20 mouse cellular contexts compared by ENCODE assay signal in the genomic region with DNA sequence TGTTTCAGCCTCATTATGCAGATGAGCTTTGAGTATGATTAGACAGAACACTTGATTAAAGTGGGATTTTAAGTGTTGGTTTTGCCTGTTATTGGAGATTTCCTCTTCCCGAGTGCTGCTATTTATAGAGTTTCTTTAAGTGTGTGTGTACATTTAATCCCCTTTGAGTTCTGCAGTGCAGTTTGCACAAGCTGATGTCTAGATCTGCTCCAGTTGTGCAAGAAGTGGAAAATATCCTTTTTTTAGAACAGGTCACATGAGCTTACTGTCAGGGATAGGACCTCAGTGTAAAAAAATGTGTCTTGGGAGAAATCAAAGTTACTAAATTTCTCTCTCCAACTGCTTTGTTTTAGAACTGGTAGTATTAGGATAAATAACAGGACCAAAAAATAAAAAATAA. TPM values are rescaled to one million over a fixed set of nuclear protein-coding genes. Genes with fewer than 3 reads are reported as not detected.
DNase-seq lines count a peak whose midpoint lies in the region; ATAC-seq and TF ChIP-seq lines count a peak whose summit lies in the region.
"Had no signal": no experiment of that assay in that cellular context is flagged by ENCODE, and none has a peak within 500 bp of the region (broad histone marks: within the 10 kb centered on the region; RNA-seq: fewer than 3 reads in every experiment).

No protein-coding gene starts in this region.

- no peaks in the 10 kb centered on the region for H3K9me3 ChIP-seq in lung, embryonic 14.5 days (ENCODE audit: low read depth, low read length)
- peaks cover 2% of the 10 kb centered on the region for H3K9me3 ChIP-seq in CH12.LX (replicated peaks; ENCODE audit: low read length)
- H3K9me3 ChIP-seq: embryonic facial prominence, embryonic 12.5 days; heart, embryonic 15.5 days; liver, embryonic 12.5 days had no signal

- no peak for TF ChIP-seq CTCF in lung, embryonic 14.5 days (IDR thresholded peaks at IDR 0.05; ENCODE audit: low read depth)
- TF ChIP-seq CTCF in lung, adult 2 months (IDR thresholded peaks at IDR 0.05; ENCODE audit: insufficient read depth, low read length), result no peak
- no peak for TF ChIP-seq CTCF in CH12.LX (conservative IDR thresholded peaks at IDR 0.05 in 1 of 2, IDR thresholded peaks at IDR 0.05 in 1 of 2; ENCODE audit: low read depth in 2 of 2, low read length in 2 of 2)

- peak; percentile 87 for DNase-seq in heart, adult 11 months
- no peak for DNase-seq in heart, postnatal 25 days (ENCODE audit: low spot score)
- peak; percentile 31 for DNase-seq in lung, embryonic 14.5 days
- no peak for DNase-seq in lung, adult 2 months
- DNase-seq in CH12.LX (ENCODE audit: extremely low read depth), result no peak
- no peak for DNase-seq in embryo, embryonic 11 days
- DNase-seq: adrenal gland, adult 2 months; cerebellum, adult 8-10 months; kidney, adult 18-20 months; kidney, postnatal 36 days; layer of hippocampus, adult 9-11 months; midbrain, embryonic 14.5 days; right cerebral cortex, postnatal 14 days; thymus, postnatal 4 days had no signal

- no peaks in the 10 kb centered on the region for H3K4me1 ChIP-seq in lung, embryonic 14.5 days (ENCODE audit: insufficient read depth)
- peaks cover 4% of the 10 kb centered on the region for H3K4me1 ChIP-seq in lung, adult 2 months (ENCODE audit: control insufficient read depth, insufficient read depth, low read length)
- H3K4me1 ChIP-seq in CH12.LX (ENCODE audit: control insufficient read depth in 1 of 2, insufficient read depth in 2 of 2), result peaks cover 3 to 44% of the 10 kb centered on the region in 2 experiments; a peak in 3 of 4 replicates
- H3K4me1 ChIP-seq: embryonic facial prominence, embryonic 12.5 days; liver, embryonic 12.5 days had no signal

- in situ Hi-C loops in CH12.LX (cut with MboI; ENCODE audit: low pct_ligation_motif_present, low pct_unique_long_range_greater_than_20kb, low sequenced_read_pairs), result no loop called here

- dilution Hi-C loops in CH12.LX (cut with MboI; ENCODE audit: extremely low pct_ligation_motif_present, extremely low pct_unique_long_range_greater_than_20kb, low sequenced_read_pairs), result no loop called here

- TF ChIP-seq EP300 in CH12.LX (IDR thresholded peaks at IDR 0.05; ENCODE audit: low read length), result no peak

- no peak for ATAC-seq in lung, embryonic 14.5 days (ENCODE audit: insufficient read depth)
- ATAC-seq: forebrain, embryonic 14.5 days; liver, embryonic 12.5 days had no signal

- no peak for TF ChIP-seq RAD21 in CH12.LX (IDR thresholded peaks at IDR 0.05; ENCODE audit: low read depth, low read length)

- H3K36me3 ChIP-seq in lung, embryonic 14.5 days (ENCODE audit: insufficient read depth), result no peaks in the 10 kb centered on the region
- H3K36me3 ChIP-seq in CH12.LX (replicated peaks in 1 of 2; ENCODE audit: control insufficient read depth in 1 of 2, insufficient read depth in 1 of 2, low read length in 1 of 2) (peaks cover 0 to 8% of the 10 kb centered on the region in 2 experiments), macrophage (ENCODE audit: inconsistent target) (no peaks in the 10 kb centered on the region)
- H3K36me3 ChIP-seq: embryonic facial prominence, embryonic 12.5 days; heart, embryonic 15.5 days; liver, embryonic 12.5 days had no signal

- no peak overlapping the region for H3K9ac ChIP-seq in lung, embryonic 14.5 days
- no peak overlapping the region for H3K9ac ChIP-seq in CH12.LX (ENCODE audit: insufficient read depth, low read depth)
- H3K9ac ChIP-seq: embryonic facial prominence, embryonic 12.5 days; heart, embryonic 15.5 days; liver, embryonic 12.5 days had no signal

- no peak for TF ChIP-seq POLR2A in lung, adult 2 months (IDR thresholded peaks at IDR 0.05; ENCODE audit: borderline replicate concordance, extremely low read depth, low read depth, low read length)
- TF ChIP-seq POLR2A in CH12.LX (IDR thresholded peaks at IDR 0.05; ENCODE audit: low read depth, low read length), result no peak

- no peaks in the 10 kb centered on the region for H3K27me3 ChIP-seq in lung, embryonic 14.5 days (ENCODE audit: insufficient read depth, low read length)
- H3K27me3 ChIP-seq in CH12.LX (replicated peaks), result no peaks in the 10 kb centered on the region
- H3K27me3 ChIP-seq: embryonic facial prominence, embryonic 12.5 days; heart, embryonic 15.5 days; liver, embryonic 12.5 days had no signal

- H3K4me3 ChIP-seq in lung, embryonic 14.5 days (ENCODE audit: low read depth, low read length), result no peak overlapping the region
- no peak overlapping the region for H3K4me3 ChIP-seq in lung, adult 2 months (replicated peaks; ENCODE audit: extremely low read depth, low read depth, low read length)
- H3K4me3 ChIP-seq in CH12.LX (replicated peaks in 1 of 3; ENCODE audit: low read depth in 2 of 3, low read length in 2 of 3, poor library complexity in 1 of 3), result no peak overlapping the region
- H3K4me3 ChIP-seq in macrophage (ENCODE audit: inconsistent target), result no peak overlapping the region
- H3K4me3 ChIP-seq: embryonic facial prominence, embryonic 12.5 days; heart, embryonic 15.5 days; liver, embryonic 12.5 days; myocyte had no signal

- no peak overlapping the region for H3K4me2 ChIP-seq in lung, embryonic 14.5 days
- H3K4me2 ChIP-seq in CH12.LX (ENCODE audit: insufficient read depth, low read depth, poor library complexity, severe bottlenecking), result no peak overlapping the region
- H3K4me2 ChIP-seq: embryonic facial prominence, embryonic 12.5 days; heart, embryonic 15.5 days; liver, embryonic 12.5 days had no signal

- WGBS in lung, embryonic 14.5 days, result 23% methylated on average over 1 of the region's 1 CpGs
- 23% methylated on average over 1 of the region's 1 CpGs for WGBS in lung, adult 2 months
- 0% methylated on average over 1 of the region's 1 CpGs for WGBS in macrophage (ENCODE audit: missing documents)

- intact Hi-C loops in heart, postnatal 25 days (cut with DNase I), result no loop called here

- no peak overlapping the region for H3K27ac ChIP-seq in lung, embryonic 14.5 days (ENCODE audit: low read depth)
- H3K27ac ChIP-seq in CH12.LX (ENCODE audit: insufficient read depth, low read depth) (no peak overlapping the region), macrophage (peak overlapping the region; percentile 94)
- H3K27ac ChIP-seq: embryonic facial prominence, embryonic 12.5 days; heart, embryonic 15.5 days; liver, embryonic 12.5 days had no signal

- H3K79me2 ChIP-seq in CH12.LX (replicated peaks; ENCODE audit: control insufficient read depth, extremely low read depth, insufficient read depth, poor library complexity, severe bottlenecking) (no peaks in the 10 kb centered on the region), macrophage (ENCODE audit: inconsistent target) (peaks cover 70% of the 10 kb centered on the region)

TF ChIP-seq in CH12.LX, 34 proteins besides CTCF, POLR2A, EP300 and RAD21:
- TF ChIP-seq MEF2A (IDR thresholded peaks at IDR 0.05; ENCODE audit: borderline replicate concordance, low read depth, low read length) (0 out of 2 replicates have a peak, but pooled peaks have one; percentile 14), ZNF384 (IDR thresholded peaks at IDR 0.05; ENCODE audit: low read depth, low read length) (no peak)

RNA-seq across cellular contexts. Expression of a gene that starts 8.9 kb away (rescaled TPM):
- total RNA-seq in heart, postnatal 25 days (2021), result 10 to 100 TPM; 50.9 to 59.9 TPM
- polyA plus RNA-seq in lung, embryonic 14.5 days (2014; fragmentation: Nextera tagmentation; extraction: Ambion mirVana), result 1.4 and 2.0 TPM in 2 replicates
- 5.5 and 6.1 TPM in 2 replicates for polyA plus RNA-seq in lung, adult 2 months (2012; rRNA removed)
- 3.6 and 3.9 TPM in 2 replicates for total RNA-seq in CH12.LX (2012; rRNA removed)
- total RNA-seq in CH12.LX (2014; rRNA removed), result 4.7 and 5.4 TPM in 2 replicates
- polyA plus RNA-seq in CH12.LX (2012; ENCODE audit: insufficient read length, low read depth), result 3.4 and 3.5 TPM in 2 replicates
- 100 to 1,000 TPM; 105 to 325 (median 155) TPM for total RNA-seq in macrophage (2018; cell fraction: chromatin; rRNA removed)
- total RNA-seq in macrophage (2018; cell fraction: cytosol; rRNA removed), result 10 to 100 TPM; 37.1 to 78.3 (median 50.7) TPM
- total RNA-seq in macrophage (2018; cell fraction: nucleus; rRNA removed), result 100 to 1,000 TPM in 25 of 26 experiments, 10 to 100 TPM in 1; 95.4 to 382 (median 112) TPM
- 26.4 to 41.8 TPM (median 32.8 TPM) in 3 replicates for polyA plus RNA-seq in macrophage (2018)

Comparison
In these comparisons a context has a peak if more than half of its experiments do, and no peak if none do; other contexts are left out.
1. DNase-seq: peak in heart, adult 11 months (single experiment) and lung, embryonic 14.5 days (single experiment); none in heart, postnatal 25 days (single experiment), lung, adult 2 months (single experiment), CH12.LX (single experiment) and embryo, embryonic 11 days (single experiment).